Mouse (Mus musculus) neural tube, embryonic 12.5 days (tissue): ENCODE results near the gene Cacna2d3. TPM values are rescaled to one million over a fixed set of nuclear protein-coding genes. Genes with fewer than 3 reads are reported as not detected.

Source experiments
- ATAC-seq: fragments of 200-750 bp; cut with Nextera tagmentation; 2 replicates; pipeline ENCODE4 v1.8.0; 2017; ENCODE audit warnings: low read depth, mild to moderate bottlenecking, moderate TSS enrichment, moderate library complexity; ENCODE audit not compliant: low FRiP score
- H3K27ac ChIP-seq: fragments of 300-500 bp; sonication (generic); 2 replicates; pipeline ENCODE4 v1.5.1; 2016
- H3K27me3 ChIP-seq: fragments of 300-500 bp; sonication (generic); replicated peaks from 2 replicates; pipeline ENCODE4 v1.6.1; 2016; ENCODE audit warnings: mild to moderate bottlenecking
- H3K36me3 ChIP-seq: fragments of 300-500 bp; sonication (generic); 2 replicates; pipeline ENCODE4 v1.6.1; 2016; ENCODE audit warnings: mild to moderate bottlenecking
- H3K4me1 ChIP-seq: fragments of 300-500 bp; sonication (generic); 2 replicates; pipeline ENCODE4 v1.6.1; 2016
- H3K4me2 ChIP-seq: fragments of 300-500 bp; sonication (generic); replicated peaks from 2 replicates; pipeline ENCODE4 v1.6.1; 2016; ENCODE audit warnings: mild to moderate bottlenecking
- H3K4me3 ChIP-seq: fragments of 300-500 bp; sonication (generic); 2 replicates; pipeline ENCODE4 v1.5.1; 2016
- H3K9ac ChIP-seq: fragments of 300-500 bp; sonication (generic); 2 replicates; pipeline ENCODE4 v1.6.1; 2016; ENCODE audit warnings: mild to moderate bottlenecking
- H3K9me3 ChIP-seq: fragments of 300-500 bp; sonication (generic); 2 replicates; pipeline ENCODE4 v1.6.1; 2016; ENCODE audit warnings: mild to moderate bottlenecking
- WGBS: fragments of 180-500 bp; shearing (Covaris S2); methylation state at CpG from one replicate; pipeline ENCODE4 v1.1.7; 2016; 5-methylcytosine and 5-hydroxymethylcytosine counted together
- polyA plus RNA-seq: library from polyadenylated mRNA; unstranded; fragments of >200 nt; fragmentation: Nextera tagmentation; extraction: Ambion mirVana; gene quantifications from 2 replicates; pipeline ENCODE4 v1.2.1, GENCODE M21; 2016

The Cacna2d3 gene
- polyA plus RNA-seq, 1 experiment from 2014 or later = 34.6 TPM

GRCm38 (mm10) chr14:29110351-29111091 lies 611.1 kb downstream of the Cacna2d3 start:
- Histone ChIP-seq H3K4me1 (peaks cover 27% of the 10 kb centered on the region), H3K9ac (no peak overlapping the region), H3K36me3 (no peaks in the 10 kb centered on the region), H3K4me3 (no peak overlapping the region), H3K9me3 (peaks cover 6% of the 10 kb centered on the region; the same call in 1 of the 2 replicates), H3K4me2 (no peak overlapping the region), H3K27me3 (no peaks in the 10 kb centered on the region), H3K27ac (no peak overlapping the region)
- WGBS = 77% methylated on average over 9 of the region's 9 CpGs
- ATAC-seq = no peak

GRCm38 (mm10) chr14:29107464-29107863 lies 614.2 kb downstream of the Cacna2d3 start:
- Histone ChIP-seq H3K27me3 (no peaks in the 10 kb centered on the region), H3K36me3 (no peaks in the 10 kb centered on the region), H3K9ac (no peak overlapping the region), H3K4me3 (no peak overlapping the region), H3K27ac (no peak overlapping the region), H3K9me3 (peaks cover 6% of the 10 kb centered on the region; the same call in 1 of the 2 replicates), H3K4me1 (peaks cover 15% of the 10 kb centered on the region), H3K4me2 (no peak overlapping the region)
- 75% methylated on average over 5 of the region's 5 CpGs for WGBS
- ATAC-seq = no peak

GRCm38 (mm10) chr14:29097776-29098175 lies 623.9 kb downstream of the Cacna2d3 start:
- no peak overlapping the region for H3K27ac ChIP-seq

GRCm38 (mm10) chr14:29095431-29095830 lies 626.2 kb downstream of the Cacna2d3 start:
- Histone ChIP-seq H3K4me3 (no peak overlapping the region), H3K4me2 (no peak overlapping the region), H3K27me3 (no peaks in the 10 kb centered on the region), H3K27ac (no peak overlapping the region), H3K9ac (no peak overlapping the region), H3K9me3 (no peaks in the 10 kb centered on the region), H3K36me3 (no peaks in the 10 kb centered on the region), H3K4me1 (0 out of 2 replicates have a peak, but pooled peaks cover 5% of the 10 kb centered on the region)
- 82% methylated on average over 5 of the region's 5 CpGs for WGBS
- no peak for ATAC-seq

More at GRCm38 (mm10) chr14:29097776-29098175, 623.9 kb downstream of the Cacna2d3 start:
- no peak for ATAC-seq
- H3K4me2 ChIP-seq = no peak overlapping the region
- no peak overlapping the region for H3K9ac ChIP-seq
- H3K4me3 ChIP-seq = no peak overlapping the region
- H3K36me3 ChIP-seq = no peaks in the 10 kb centered on the region
- 65% methylated on average over 12 of the region's 12 CpGs for WGBS
- no peaks in the 10 kb centered on the region for H3K27me3 ChIP-seq
- H3K9me3 ChIP-seq = no peaks in the 10 kb centered on the region
- H3K4me1 ChIP-seq = 0 out of 2 replicates have a peak, but pooled peaks cover 5% of the 10 kb centered on the region

GRCm38 (mm10) chr14:29090074-29090473 lies 631.6 kb downstream of the Cacna2d3 start:
- ATAC-seq = peak; percentile 70; the same call in 1 of the 2 replicates
- Histone ChIP-seq H3K36me3 (no peaks in the 10 kb centered on the region), H3K4me3 (no peak overlapping the region), H3K9ac (no peak overlapping the region), H3K4me2 (no peak overlapping the region), H3K27ac (no peak overlapping the region), H3K9me3 (no peaks in the 10 kb centered on the region), H3K4me1 (no peaks in the 10 kb centered on the region), H3K27me3 (no peaks in the 10 kb centered on the region)
- WGBS = 4% methylated on average over 5 of the region's 5 CpGs

GRCm38 (mm10) chr14:29086528-29086927 lies 635.1 kb downstream of the Cacna2d3 start:
- no peaks in the 10 kb centered on the region for H3K9me3 ChIP-seq
- H3K9ac ChIP-seq = no peak overlapping the region
- H3K4me1 ChIP-seq = no peaks in the 10 kb centered on the region
- no peak overlapping the region for H3K4me3 ChIP-seq
- H3K27me3 ChIP-seq = no peaks in the 10 kb centered on the region
- ATAC-seq = no peak
- H3K27ac ChIP-seq = no peak overlapping the region
- H3K36me3 ChIP-seq = no peaks in the 10 kb centered on the region
- no peak overlapping the region for H3K4me2 ChIP-seq
- 65% methylated on average over 4 of the region's 4 CpGs for WGBS

- WGBS = 75% methylated on average over 7 of the region's 7 CpGs
- H3K9me3 ChIP-seq = no peaks in the 10 kb centered on the region
- no peaks in the 10 kb centered on the region for H3K4me1 ChIP-seq
- H3K9ac ChIP-seq = no peak overlapping the region
- no peak overlapping the region for H3K4me2 ChIP-seq
- no peak for ATAC-seq
- H3K27me3 ChIP-seq = no peaks in the 10 kb centered on the region
- H3K4me3 ChIP-seq = no peak overlapping the region
- H3K27ac ChIP-seq = no peak overlapping the region
- no peaks in the 10 kb centered on the region for H3K36me3 ChIP-seq
Measured at GRCm38 (mm10) chr14:29085493-29086159, 636.0 kb downstream of the Cacna2d3 start.

GRCm38 (mm10) chr14:29082171-29082570 lies 639.5 kb downstream of the Cacna2d3 start:
- Histone ChIP-seq H3K36me3 (no peaks in the 10 kb centered on the region), H3K27me3 (no peaks in the 10 kb centered on the region), H3K4me3 (no peak overlapping the region), H3K9me3 (no peaks in the 10 kb centered on the region), H3K27ac (no peak overlapping the region), H3K9ac (no peak overlapping the region), H3K4me2 (no peak overlapping the region), H3K4me1 (no peaks in the 10 kb centered on the region)
- WGBS = 97% methylated on average over 1 of the region's 1 CpGs
- ATAC-seq = no peak

GRCm38 (mm10) chr14:29080630-29081029 lies 641.0 kb downstream of the Cacna2d3 start:
- Histone ChIP-seq H3K27me3 (no peaks in the 10 kb centered on the region), H3K4me1 (no peaks in the 10 kb centered on the region), H3K4me3 (no peak overlapping the region), H3K4me2 (no peak overlapping the region), H3K9me3 (no peaks in the 10 kb centered on the region), H3K9ac (no peak overlapping the region), H3K27ac (no peak overlapping the region), H3K36me3 (no peaks in the 10 kb centered on the region)
- WGBS = 89% methylated on average over 4 of the region's 4 CpGs
- ATAC-seq = no peak

GRCm38 (mm10) chr14:29080228-29080627 lies 641.4 kb downstream of the Cacna2d3 start:
- H3K4me2 ChIP-seq = no peak overlapping the region
- no peak overlapping the region for H3K4me3 ChIP-seq
- no peak overlapping the region for H3K27ac ChIP-seq
- no peaks in the 10 kb centered on the region for H3K27me3 ChIP-seq
- no peaks in the 10 kb centered on the region for H3K36me3 ChIP-seq
- H3K4me1 ChIP-seq = no peaks in the 10 kb centered on the region
- no peak for ATAC-seq
- H3K9ac ChIP-seq = no peak overlapping the region
- H3K9me3 ChIP-seq = no peaks in the 10 kb centered on the region
- 81% methylated on average over 4 of the region's 4 CpGs for WGBS

GRCm38 (mm10) chr14:29077418-29077817 lies 644.2 kb downstream of the Cacna2d3 start:
- WGBS = 76% methylated on average over 3 of the region's 3 CpGs
- H3K9ac ChIP-seq = no peak overlapping the region
- H3K4me1 ChIP-seq = no peaks in the 10 kb centered on the region
- ATAC-seq = no peak
- H3K27ac ChIP-seq = no peak overlapping the region
- H3K27me3 ChIP-seq = no peaks in the 10 kb centered on the region
- no peaks in the 10 kb centered on the region for H3K9me3 ChIP-seq
- H3K4me2 ChIP-seq = no peak overlapping the region
- H3K4me3 ChIP-seq = no peak overlapping the region
- H3K36me3 ChIP-seq = no peaks in the 10 kb centered on the region

- no peak for ATAC-seq
- Histone ChIP-seq H3K4me3 (no peak overlapping the region), H3K4me1 (no peaks in the 10 kb centered on the region), H3K36me3 (no peaks in the 10 kb centered on the region), H3K27me3 (no peaks in the 10 kb centered on the region), H3K27ac (no peak overlapping the region), H3K9ac (no peak overlapping the region), H3K4me2 (no peak overlapping the region), H3K9me3 (no peaks in the 10 kb centered on the region)
- WGBS = 91% methylated on average over 4 of the region's 4 CpGs
Measured at GRCm38 (mm10) chr14:29073747-29074146, 647.9 kb downstream of the Cacna2d3 start.
